Mouse (Mus musculus): ENCODE results near the gene Xpo5. TPM values are rescaled to one million over a fixed set of nuclear protein-coding genes. Genes with fewer than 3 reads are reported as not detected.

Xpo5 gene
- polyA plus RNA-seq, 1 experiment = 15.1 TPM

GRCm38 (mm10) chr17:46166270-46166669, 36.3 kb upstream of the Xpo5 start:
- 95% methylated on average over 5 of the region's 5 CpGs for whole genome bisulfite sequencing
- Histone ChIP-seq H3K4me3 (replicated peaks; ENCODE audit: control insufficient read depth, low read depth, low read length) (no peak overlapping the region), H3K27ac (ENCODE audit: control insufficient read depth, insufficient read depth, low read depth, low read length, poor library complexity) (no peak overlapping the region), H3K4me1 (ENCODE audit: control insufficient read depth, insufficient read depth, low read length) (peaks cover 1% of the 10 kb centered on the region; the same call in 1 of the 2 replicates)
- TF ChIP-seq POLR2A (IDR thresholded peaks at IDR 0.05; ENCODE audit: borderline replicate concordance, control insufficient read depth, low read depth, low read length) (no peak), CTCF (IDR thresholded peaks at IDR 0.05; ENCODE audit: control insufficient read depth, insufficient read depth, low read length) (no peak)

GRCm38 (mm10) chr17:46167014-46167413, 35.6 kb upstream of the Xpo5 start:
- Histone ChIP-seq H3K27ac (ENCODE audit: control insufficient read depth, insufficient read depth, low read depth, low read length, poor library complexity) (no peak overlapping the region), H3K4me3 (replicated peaks; ENCODE audit: control insufficient read depth, low read depth, low read length) (no peak overlapping the region), H3K4me1 (ENCODE audit: control insufficient read depth, insufficient read depth, low read length) (peaks cover 1% of the 10 kb centered on the region; the same call in 1 of the 2 replicates)
- 87% methylated on average over 11 of the region's 11 CpGs for WGBS
- TF ChIP-seq CTCF (IDR thresholded peaks at IDR 0.05; ENCODE audit: control insufficient read depth, insufficient read depth, low read length) (peak; percentile 53; the same call in 1 of the 2 replicates), POLR2A (IDR thresholded peaks at IDR 0.05; ENCODE audit: borderline replicate concordance, control insufficient read depth, low read depth, low read length) (no peak)

- Histone ChIP-seq H3K27ac (ENCODE audit: control insufficient read depth, insufficient read depth, low read depth, low read length, poor library complexity) (no peak overlapping the region), H3K4me1 (ENCODE audit: control insufficient read depth, insufficient read depth, low read length) (peaks cover 1% of the 10 kb centered on the region; the same call in 1 of the 2 replicates), H3K4me3 (replicated peaks; ENCODE audit: control insufficient read depth, low read depth, low read length) (no peak overlapping the region)
- TF ChIP-seq CTCF (IDR thresholded peaks at IDR 0.05; ENCODE audit: control insufficient read depth, insufficient read depth, low read length) = no peak
- no peak for TF ChIP-seq POLR2A (IDR thresholded peaks at IDR 0.05; ENCODE audit: borderline replicate concordance, control insufficient read depth, low read depth, low read length)
- WGBS = 44% methylated on average over 5 of the region's 5 CpGs
Observed at GRCm38 (mm10) chr17:46168318-46168717, 34.3 kb upstream of the Xpo5 start.

- Histone ChIP-seq H3K4me1 (ENCODE audit: control insufficient read depth, insufficient read depth, low read length) (no peaks in the 10 kb centered on the region), H3K27ac (ENCODE audit: control insufficient read depth, insufficient read depth, low read depth, low read length, poor library complexity) (no peak overlapping the region)
Observed at GRCm38 (mm10) chr17:46168768-46169167, 33.8 kb upstream of the Xpo5 start.

GRCm38 (mm10) chr17:46170538-46170937, 32.0 kb upstream of the Xpo5 start:
- TF ChIP-seq POLR2A (IDR thresholded peaks at IDR 0.05; ENCODE audit: borderline replicate concordance, control insufficient read depth, low read depth, low read length) (no peak), CTCF (IDR thresholded peaks at IDR 0.05; ENCODE audit: control insufficient read depth, insufficient read depth, low read length) (peak; percentile 66)
- Histone ChIP-seq H3K4me3 (replicated peaks; ENCODE audit: control insufficient read depth, low read depth, low read length) (no peak overlapping the region), H3K27ac (ENCODE audit: control insufficient read depth, insufficient read depth, low read depth, low read length, poor library complexity) (no peak overlapping the region), H3K4me1 (ENCODE audit: control insufficient read depth, insufficient read depth, low read length) (no peaks in the 10 kb centered on the region)
- 77% methylated on average over 3 of the region's 3 CpGs for WGBS

More at GRCm38 (mm10) chr17:46168768-46169167, 33.8 kb upstream of the Xpo5 start:
- WGBS = 93% methylated on average over 5 of the region's 5 CpGs
- TF ChIP-seq CTCF (IDR thresholded peaks at IDR 0.05; ENCODE audit: control insufficient read depth, insufficient read depth, low read length) (no peak), POLR2A (IDR thresholded peaks at IDR 0.05; ENCODE audit: borderline replicate concordance, control insufficient read depth, low read depth, low read length) (no peak)
- H3K4me3 ChIP-seq (replicated peaks; ENCODE audit: control insufficient read depth, low read depth, low read length) = no peak overlapping the region

- Histone ChIP-seq H3K4me1 (ENCODE audit: control insufficient read depth, insufficient read depth, low read length) (no peaks in the 10 kb centered on the region), H3K4me3 (replicated peaks; ENCODE audit: control insufficient read depth, low read depth, low read length) (no peak overlapping the region), H3K27ac (ENCODE audit: control insufficient read depth, insufficient read depth, low read depth, low read length, poor library complexity) (no peak overlapping the region)
- no peak for TF ChIP-seq POLR2A (IDR thresholded peaks at IDR 0.05; ENCODE audit: borderline replicate concordance, control insufficient read depth, low read depth, low read length)
- TF ChIP-seq CTCF (IDR thresholded peaks at IDR 0.05; ENCODE audit: control insufficient read depth, insufficient read depth, low read length) = no peak
- 89% methylated on average over 4 of the region's 4 CpGs for WGBS
Observed at GRCm38 (mm10) chr17:46182273-46182672, 20.3 kb upstream of the Xpo5 start.

GRCm38 (mm10) chr17:46188829-46189228, 13.8 kb upstream of the Xpo5 start:
- 95% methylated on average over 2 of the region's 2 CpGs for WGBS
- no peak for TF ChIP-seq POLR2A (IDR thresholded peaks at IDR 0.05; ENCODE audit: borderline replicate concordance, control insufficient read depth, low read depth, low read length)
- no peak for TF ChIP-seq CTCF (IDR thresholded peaks at IDR 0.05; ENCODE audit: control insufficient read depth, insufficient read depth, low read length)

GRCm38 (mm10) chr17:46201151-46201550, 1.4 kb upstream of the Xpo5 start:
- Histone ChIP-seq H3K4me3 (replicated peaks; ENCODE audit: control insufficient read depth, low read depth, low read length) (peak overlapping the region; percentile 54), H3K27ac (ENCODE audit: control insufficient read depth, insufficient read depth, low read depth, low read length, poor library complexity) (no peak overlapping the region), H3K4me1 (ENCODE audit: control insufficient read depth, insufficient read depth, low read length) (peaks cover 1% of the 10 kb centered on the region; the same call in 1 of the 2 replicates)
- no peak for TF ChIP-seq CTCF (IDR thresholded peaks at IDR 0.05; ENCODE audit: control insufficient read depth, insufficient read depth, low read length)
- TF ChIP-seq POLR2A (IDR thresholded peaks at IDR 0.05; ENCODE audit: borderline replicate concordance, control insufficient read depth, low read depth, low read length) = no peak
- WGBS = 54% methylated on average over 6 of the region's 6 CpGs

More at GRCm38 (mm10) chr17:46188829-46189228, 13.8 kb upstream of the Xpo5 start:
- no peaks in the 10 kb centered on the region for H3K4me1 ChIP-seq (ENCODE audit: control insufficient read depth, insufficient read depth, low read length)
- no peak overlapping the region for H3K4me3 ChIP-seq (replicated peaks; ENCODE audit: control insufficient read depth, low read depth, low read length)
- H3K27ac ChIP-seq (ENCODE audit: control insufficient read depth, insufficient read depth, low read depth, low read length, poor library complexity) = no peak overlapping the region

- no peak for TF ChIP-seq POLR2A (IDR thresholded peaks at IDR 0.05; ENCODE audit: borderline replicate concordance, control insufficient read depth, low read depth, low read length)
- no peak for TF ChIP-seq CTCF (IDR thresholded peaks at IDR 0.05; ENCODE audit: control insufficient read depth, insufficient read depth, low read length)
- Histone ChIP-seq H3K4me3 (replicated peaks; ENCODE audit: control insufficient read depth, low read depth, low read length) (peak overlapping the region; percentile 94), H3K4me1 (ENCODE audit: control insufficient read depth, insufficient read depth, low read length) (peaks cover 1% of the 10 kb centered on the region; the same call in 1 of the 2 replicates), H3K27ac (ENCODE audit: control insufficient read depth, insufficient read depth, low read depth, low read length, poor library complexity) (peak overlapping the region; percentile 67)
- WGBS = 0% methylated on average over 20 of the region's 20 CpGs
Observed at GRCm38 (mm10) chr17:46203078-46203477, 496 bp downstream of the Xpo5 start.

Measured in bone marrow, adult 2 months (tissue).